Mouse (Mus musculus): ENCODE results near the gene Polr1c. TPM values are rescaled to one million over a fixed set of nuclear protein-coding genes. Genes with fewer than 3 reads are reported as not detected.
A peak's percentile ranks its signal among the peaks of the same experiment; 100 is the strongest.

Polr1c gene
- polyA plus RNA-seq, 1 experiment from 2014 or later, result 100 TPM

DNA sequence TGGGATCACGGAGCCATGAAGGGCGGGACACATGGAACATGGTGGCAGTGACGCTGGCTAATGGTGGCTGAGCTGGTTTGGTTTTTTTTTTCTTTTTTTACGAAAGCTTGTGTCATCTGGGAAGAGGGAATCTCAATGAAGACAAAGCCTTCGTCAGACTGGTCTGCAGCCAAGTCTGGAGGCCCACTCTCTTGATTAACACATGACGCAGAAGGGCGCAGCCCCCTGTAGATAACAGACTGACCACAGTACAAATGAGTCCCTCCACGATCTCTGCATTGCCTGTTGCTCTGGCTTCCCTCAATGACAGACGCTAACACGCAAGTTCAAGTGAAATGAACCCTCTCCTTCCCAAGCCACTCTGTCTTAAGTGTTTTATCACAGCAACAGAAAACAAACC lies 27.7 kb upstream of the Polr1c start:
- H3K4me3 ChIP-seq, result no peak overlapping the region
- H3K27me3 ChIP-seq, result no peaks in the 10 kb centered on the region
- no peak overlapping the region for H3K9ac ChIP-seq
- H3K36me3 ChIP-seq, result peaks cover 45% of the 10 kb centered on the region
- H3K4me2 ChIP-seq (replicated peaks), result no peak overlapping the region
- H3K9me3 ChIP-seq, result no peaks in the 10 kb centered on the region
- WGBS, result 95% methylated on average over 10 of the region's 10 CpGs
- peaks cover 38% of the 10 kb centered on the region for H3K4me1 ChIP-seq
- no peak overlapping the region for H3K27ac ChIP-seq
- no peak for ATAC-seq (ENCODE audit: insufficient number of reproducible peaks, insufficient read depth, low FRiP score, low TSS enrichment)

- Histone ChIP-seq H3K36me3 (peaks cover 45% of the 10 kb centered on the region), H3K9me3 (no peaks in the 10 kb centered on the region), H3K4me2 (replicated peaks) (no peak overlapping the region), H3K27me3 (no peaks in the 10 kb centered on the region), H3K4me1 (peaks cover 36% of the 10 kb centered on the region), H3K4me3 (no peak overlapping the region), H3K9ac (no peak overlapping the region; the same call in 1 of the 2 replicates), H3K27ac (no peak overlapping the region)
- ATAC-seq (ENCODE audit: insufficient number of reproducible peaks, insufficient read depth, low FRiP score, low TSS enrichment), result no peak
- WGBS, result 75% methylated on average over 6 of the region's 6 CpGs
Observed at GRCm38 (mm10) chr17:46275034-46275433, 27.2 kb upstream of the Polr1c start.

DNA sequence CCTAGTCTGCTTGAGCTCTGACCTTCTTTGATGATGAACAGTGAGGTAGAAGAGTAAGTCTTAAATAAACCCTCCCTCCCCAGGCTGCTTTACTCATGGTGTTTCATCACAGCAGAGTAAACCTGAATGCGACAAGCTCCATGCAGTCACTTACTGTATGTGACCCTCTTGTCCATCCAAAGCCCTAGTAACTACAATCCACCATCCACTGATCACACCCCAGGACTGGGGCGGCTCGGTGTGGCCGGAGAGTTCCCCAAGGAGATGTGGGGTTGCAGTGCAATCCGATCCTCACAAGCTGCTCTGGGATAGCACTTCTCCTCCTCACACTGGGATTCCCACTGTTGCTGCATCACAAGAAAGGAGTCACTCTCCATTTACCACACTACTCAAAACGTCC lies 26.6 kb upstream of the Polr1c start:
- H3K4me2 ChIP-seq (replicated peaks), result peak overlapping the region; percentile 11; the same call in 1 of the 2 replicates
- H3K27me3 ChIP-seq, result no peaks in the 10 kb centered on the region
- H3K4me3 ChIP-seq, result no peak overlapping the region
- H3K36me3 ChIP-seq, result peaks cover 48% of the 10 kb centered on the region
- H3K4me1 ChIP-seq, result peaks cover 36% of the 10 kb centered on the region
- H3K9ac ChIP-seq, result peak overlapping the region; percentile 9; the same call in 1 of the 2 replicates
- H3K9me3 ChIP-seq, result no peaks in the 10 kb centered on the region
- peak overlapping the region; percentile 76 for H3K27ac ChIP-seq
- WGBS, result 36% methylated on average over 6 of the region's 6 CpGs
- no peak for ATAC-seq (ENCODE audit: insufficient number of reproducible peaks, insufficient read depth, low FRiP score, low TSS enrichment)

DNA sequence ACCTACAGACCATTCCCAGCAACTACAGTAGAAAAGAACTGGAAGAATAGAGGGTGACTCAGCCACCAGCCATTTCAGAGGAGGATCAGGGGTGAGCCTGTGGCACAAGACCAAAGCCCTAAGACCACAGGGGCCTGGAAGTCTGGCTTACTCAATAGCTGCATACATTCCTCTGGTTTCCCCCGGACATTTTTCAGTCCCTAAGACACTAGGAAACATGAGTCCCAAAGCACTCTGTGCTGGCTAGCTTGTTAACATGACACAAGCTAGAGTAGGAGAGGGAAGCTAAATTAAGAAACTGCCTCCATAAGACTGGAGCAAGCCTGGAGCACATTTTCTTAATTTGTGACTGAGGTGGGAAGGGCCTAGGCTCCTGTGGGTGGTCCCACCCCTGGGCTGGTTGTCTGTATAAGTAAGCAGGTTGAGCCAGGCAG lies 26.0 kb upstream of the Polr1c start:
- peaks cover 33% of the 10 kb centered on the region for H3K4me1 ChIP-seq
- no peaks in the 10 kb centered on the region for H3K27me3 ChIP-seq
- H3K4me2 ChIP-seq (replicated peaks), result peak overlapping the region; percentile 11; the same call in 1 of the 2 replicates
- no peak overlapping the region for H3K4me3 ChIP-seq
- H3K9ac ChIP-seq, result 0 out of 2 replicates have a peak overlapping the region, but pooled peaks have one; percentile 19
- WGBS, result 15% methylated on average over 1 of the region's 1 CpGs
- peaks cover 51% of the 10 kb centered on the region for H3K36me3 ChIP-seq
- H3K27ac ChIP-seq, result peak overlapping the region; percentile 76
- ATAC-seq (ENCODE audit: insufficient number of reproducible peaks, insufficient read depth, low FRiP score, low TSS enrichment), result 0 out of 2 replicates have a peak, but pooled peaks have one; percentile 22
- H3K9me3 ChIP-seq, result no peaks in the 10 kb centered on the region

GRCm38 (mm10) chr17:46272675-46273074 lies 24.8 kb upstream of the Polr1c start:
- Histone ChIP-seq H3K4me3 (no peak overlapping the region), H3K9me3 (no peaks in the 10 kb centered on the region), H3K36me3 (peaks cover 58% of the 10 kb centered on the region), H3K27ac (no peak overlapping the region), H3K9ac (no peak overlapping the region), H3K27me3 (no peaks in the 10 kb centered on the region), H3K4me2 (replicated peaks) (no peak overlapping the region), H3K4me1 (peaks cover 24% of the 10 kb centered on the region)
- ATAC-seq (ENCODE audit: insufficient number of reproducible peaks, insufficient read depth, low FRiP score, low TSS enrichment), result no peak
- WGBS, result 83% methylated on average over 5 of the region's 5 CpGs

DNA sequence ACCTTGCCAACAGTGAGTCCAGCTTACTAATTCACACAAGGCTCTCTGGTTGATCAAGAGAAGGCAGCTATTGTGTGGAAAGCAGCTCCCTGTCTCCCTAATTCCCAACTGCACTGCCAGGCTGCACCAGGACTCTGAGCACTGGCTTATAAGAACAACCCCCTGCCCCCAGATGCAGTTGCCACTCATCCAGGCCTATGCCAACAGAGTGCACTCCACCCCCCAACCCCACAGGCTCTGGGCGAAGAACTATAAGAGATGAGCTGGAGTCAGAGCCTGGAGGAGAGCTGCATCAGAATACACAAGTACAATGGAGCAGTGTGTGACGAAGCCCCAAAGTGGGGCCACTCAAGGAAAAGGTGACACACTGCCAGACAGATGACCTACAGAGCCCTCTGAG lies 24.2 kb upstream of the Polr1c start:
- Histone ChIP-seq H3K4me2 (replicated peaks) (no peak overlapping the region), H3K27me3 (no peaks in the 10 kb centered on the region), H3K9ac (no peak overlapping the region), H3K36me3 (peaks cover 64% of the 10 kb centered on the region), H3K4me3 (no peak overlapping the region), H3K9me3 (no peaks in the 10 kb centered on the region), H3K27ac (no peak overlapping the region), H3K4me1 (peaks cover 21% of the 10 kb centered on the region)
- no peak for ATAC-seq (ENCODE audit: insufficient number of reproducible peaks, insufficient read depth, low FRiP score, low TSS enrichment)
- WGBS, result 96% methylated on average over 2 of the region's 2 CpGs

DNA sequence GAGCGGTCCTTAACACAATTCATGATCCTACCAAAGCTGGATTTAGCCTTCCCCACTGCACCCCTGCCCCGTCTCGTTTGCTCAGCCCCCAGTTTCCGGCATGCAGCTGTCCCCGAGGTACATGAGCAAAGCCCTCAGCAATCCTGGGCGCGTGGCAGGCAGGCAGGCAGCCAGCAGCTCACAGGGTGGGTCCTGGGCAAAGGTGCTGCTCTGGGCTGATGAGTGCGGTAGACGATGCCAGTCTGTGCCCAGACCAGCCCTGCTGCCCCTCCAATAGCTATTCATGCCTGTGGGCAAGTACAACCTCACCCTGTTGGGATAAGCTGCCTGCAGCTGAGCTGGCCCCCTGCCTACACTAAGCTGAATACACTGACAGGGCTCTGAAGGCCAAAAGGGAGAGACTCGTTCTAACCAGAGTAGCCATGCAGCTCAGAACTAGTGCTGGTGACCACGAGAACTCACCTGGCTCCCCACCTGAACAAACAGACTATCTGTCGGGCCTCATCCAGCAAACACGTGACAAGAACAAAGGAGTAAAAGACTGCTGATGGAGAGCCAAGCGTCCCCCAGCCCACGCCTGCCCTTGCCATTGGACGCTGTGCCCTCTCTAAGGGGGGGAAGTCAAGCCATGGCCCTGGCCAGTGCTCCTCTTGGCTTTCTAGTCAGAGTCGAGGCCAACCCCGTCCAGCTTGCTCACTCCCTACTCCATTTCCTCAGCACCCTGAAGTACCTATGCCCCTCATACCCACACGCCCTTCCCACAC lies 22.1 kb upstream of the Polr1c start:
- no peak overlapping the region for H3K4me3 ChIP-seq
- 86% methylated on average over 19 of the region's 19 CpGs for WGBS
- H3K9me3 ChIP-seq, result no peaks in the 10 kb centered on the region
- no peak overlapping the region for H3K9ac ChIP-seq
- peaks cover 28% of the 10 kb centered on the region for H3K4me1 ChIP-seq
- H3K27me3 ChIP-seq, result no peaks in the 10 kb centered on the region
- 0 out of 2 replicates have a peak overlapping the region, but pooled peaks have one; percentile 30 for H3K27ac ChIP-seq
- peaks cover 75% of the 10 kb centered on the region for H3K36me3 ChIP-seq
- no peak overlapping the region for H3K4me2 ChIP-seq (replicated peaks)
- ATAC-seq (ENCODE audit: insufficient number of reproducible peaks, insufficient read depth, low FRiP score, low TSS enrichment), result no peak

DNA sequence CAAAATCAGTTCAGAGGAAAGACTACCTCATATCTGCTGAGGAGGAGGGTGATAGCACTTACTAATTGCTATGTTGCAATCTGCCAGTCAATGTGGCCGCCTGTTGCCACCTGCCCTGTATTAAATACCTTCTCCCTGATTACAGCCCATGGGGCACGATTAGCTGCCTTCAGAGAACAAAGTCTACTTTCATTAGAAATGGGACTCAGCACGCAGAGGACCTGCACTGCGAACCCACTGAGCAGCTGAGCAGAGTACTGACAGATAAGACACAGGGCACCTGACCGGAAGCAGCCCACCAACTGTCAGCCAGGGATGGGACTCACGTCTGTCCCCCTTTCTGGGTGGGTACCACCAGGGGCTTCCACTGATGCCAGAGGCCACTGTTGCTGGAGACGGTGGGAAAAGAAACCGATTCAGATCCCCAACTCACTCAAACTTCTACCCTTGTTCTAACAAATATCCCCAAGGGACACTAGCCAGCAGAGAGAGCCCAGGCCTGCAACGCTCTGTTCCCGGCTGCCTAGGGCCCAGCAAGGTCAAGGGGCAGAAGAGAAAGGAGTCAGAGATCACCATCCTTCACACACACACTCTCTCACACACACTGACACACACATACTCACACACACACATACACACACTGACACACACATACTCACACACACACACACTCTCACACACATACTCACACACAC lies 20.3 kb upstream of the Polr1c start:
- H3K4me3 ChIP-seq, result no peak overlapping the region
- peaks cover 81% of the 10 kb centered on the region for H3K36me3 ChIP-seq
- peaks cover 12% of the 10 kb centered on the region for H3K4me1 ChIP-seq
- H3K9me3 ChIP-seq, result no peaks in the 10 kb centered on the region
- WGBS, result 57% methylated on average over 10 of the region's 10 CpGs
- no peak overlapping the region for H3K9ac ChIP-seq
- 0 out of 2 replicates have a peak overlapping the region, but pooled peaks have one; percentile 6 for H3K27ac ChIP-seq
- no peak overlapping the region for H3K4me2 ChIP-seq (replicated peaks)
- ATAC-seq (ENCODE audit: insufficient number of reproducible peaks, insufficient read depth, low FRiP score, low TSS enrichment), result no peak
- no peaks in the 10 kb centered on the region for H3K27me3 ChIP-seq

- 75% methylated on average over 7 of the region's 7 CpGs for WGBS
- no peak overlapping the region for H3K4me2 ChIP-seq (replicated peaks)
- peaks cover 83% of the 10 kb centered on the region for H3K36me3 ChIP-seq
- no peak overlapping the region; the same call in 1 of the 2 replicates for H3K27ac ChIP-seq
- H3K9me3 ChIP-seq, result no peaks in the 10 kb centered on the region
- peaks cover 12% of the 10 kb centered on the region for H3K4me1 ChIP-seq
- no peak overlapping the region for H3K9ac ChIP-seq
- no peaks in the 10 kb centered on the region for H3K27me3 ChIP-seq
- no peak for ATAC-seq (ENCODE audit: insufficient number of reproducible peaks, insufficient read depth, low FRiP score, low TSS enrichment)
- H3K4me3 ChIP-seq, result no peak overlapping the region
Observed at GRCm38 (mm10) chr17:46267511-46267910, 19.7 kb upstream of the Polr1c start.

GRCm38 (mm10) chr17:46266986-46267385 lies 19.1 kb upstream of the Polr1c start:
- 60% methylated on average over 6 of the region's 6 CpGs for WGBS
- H3K27ac ChIP-seq, result peak overlapping the region; percentile 56

DNA sequence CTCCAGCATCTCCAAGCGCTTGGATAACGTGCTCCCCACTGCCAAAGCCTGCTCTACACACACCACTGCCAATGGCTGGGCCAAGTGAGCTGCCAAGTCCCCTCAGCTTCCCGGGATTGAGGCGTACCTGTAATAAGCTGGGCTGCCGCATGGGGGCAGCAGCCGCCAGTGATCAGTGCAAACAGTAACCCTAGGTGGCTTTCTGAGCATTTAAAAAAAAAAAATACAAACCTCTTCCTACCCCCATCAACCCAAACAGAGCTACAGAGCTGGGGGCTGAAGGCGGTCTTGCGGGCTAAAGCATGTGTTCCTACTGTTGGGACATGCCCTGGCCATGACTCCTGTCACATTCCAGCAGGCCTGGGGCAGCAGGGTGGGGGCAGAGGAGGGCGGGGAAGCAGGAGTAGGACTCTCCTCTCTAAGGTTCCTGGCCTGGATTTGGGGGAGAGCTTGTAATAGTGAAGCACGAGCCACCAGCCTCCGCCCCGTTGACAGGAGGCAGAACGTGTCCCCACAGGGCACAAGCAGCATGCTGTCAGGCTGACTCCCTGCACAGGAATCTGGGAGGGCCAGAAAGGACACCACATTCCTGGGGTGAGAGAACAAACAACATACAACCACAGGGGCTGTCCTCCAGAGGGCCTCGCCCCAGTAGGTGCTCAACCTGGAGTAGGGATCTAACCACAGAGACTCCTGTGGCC lies 18.2 kb upstream of the Polr1c start:
- H3K9me3 ChIP-seq, result no peaks in the 10 kb centered on the region
- peaks cover 12% of the 10 kb centered on the region for H3K4me1 ChIP-seq
- no peak overlapping the region for H3K9ac ChIP-seq
- peak overlapping the region; percentile 56 for H3K27ac ChIP-seq
- 0 out of 2 replicates have a peak, but pooled peaks have one; percentile 8 for ATAC-seq (ENCODE audit: insufficient number of reproducible peaks, insufficient read depth, low FRiP score, low TSS enrichment)
- WGBS, result 18% methylated on average over 14 of the region's 14 CpGs
- no peak overlapping the region for H3K4me3 ChIP-seq
- H3K36me3 ChIP-seq, result peaks cover 85% of the 10 kb centered on the region
- H3K27me3 ChIP-seq, result no peaks in the 10 kb centered on the region
- H3K4me2 ChIP-seq (replicated peaks), result no peak overlapping the region

More at GRCm38 (mm10) chr17:46266986-46267385, 19.1 kb upstream of the Polr1c start:
- no peaks in the 10 kb centered on the region for H3K27me3 ChIP-seq
- ATAC-seq (ENCODE audit: insufficient number of reproducible peaks, insufficient read depth, low FRiP score, low TSS enrichment), result no peak
- H3K9ac ChIP-seq, result no peak overlapping the region
- no peak overlapping the region for H3K4me2 ChIP-seq (replicated peaks)
- peaks cover 12% of the 10 kb centered on the region for H3K4me1 ChIP-seq
- H3K4me3 ChIP-seq, result no peak overlapping the region
- H3K36me3 ChIP-seq, result peaks cover 86% of the 10 kb centered on the region
- H3K9me3 ChIP-seq, result no peaks in the 10 kb centered on the region

Data from embryonic facial prominence, embryonic 12.5 days (tissue).